In genomic region chr8:120020298-120020697, GRCm38 (mm10) we compare ENCODE assay signal across 26 mouse cellular contexts.
"Had no signal": no experiment of that assay in that cellular context is flagged by ENCODE, and none has a peak within 500 bp of the region (broad histone marks: within the 10 kb centered on the region; RNA-seq: fewer than 3 reads in every experiment).

No protein-coding gene starts in this region.

- DNase-seq: kidney, adult 8-10 months; kidney, postnatal 10 days; kidney, postnatal 36 days; layer of hippocampus, postnatal 36 days; liver, postnatal 0 days; lung, embryonic 14.5 days; right cerebral cortex, adult 18-20 months; right cerebral cortex, postnatal 25 days; spleen, adult 18-20 months; thymus, adult 18-20 months; thymus, postnatal 14 days; thymus, postnatal 4 days had no signal

- H3K4me2 ChIP-seq: kidney, embryonic 15.5 days; limb, embryonic 15.5 days; liver, embryonic 11.5 days; lung, embryonic 14.5 days; midbrain, embryonic 11.5 days; midbrain, embryonic 15.5 days; stomach, embryonic 15.5 days had no signal

- H3K9me3 ChIP-seq: kidney, embryonic 15.5 days; limb, embryonic 15.5 days; midbrain, embryonic 15.5 days; stomach, embryonic 15.5 days had no signal

- H3K4me1 ChIP-seq: megakaryocyte, embryonic 14.5 days; stomach, embryonic 15.5 days had no signal

- H3K27ac ChIP-seq: hindbrain, postnatal 0 days; kidney, embryonic 15.5 days; left cerebral cortex, adult 2 months; liver, embryonic 14.5 days; macrophage; midbrain, embryonic 15.5 days; stomach, embryonic 15.5 days had no signal

- H3K4me3 ChIP-seq: kidney, embryonic 15.5 days; left cerebral cortex, adult 2 months; limb, embryonic 15.5 days; megakaryocyte, embryonic 14.5 days; midbrain, embryonic 15.5 days; stomach, embryonic 15.5 days had no signal

- ATAC-seq: hindbrain, postnatal 0 days; inflammation-experienced regulatory T-cells, adult 6 months; intestine, embryonic 16.5 days; liver, postnatal 0 days; lung, postnatal 0 days; midbrain, embryonic 15.5 days had no signal

- H3K9ac ChIP-seq: kidney, embryonic 15.5 days; limb, embryonic 15.5 days; liver, embryonic 14.5 days; liver, postnatal 0 days; lung, embryonic 14.5 days; midbrain, embryonic 15.5 days; stomach, embryonic 15.5 days had no signal

- H3K36me3 ChIP-seq: kidney, embryonic 15.5 days; limb, embryonic 15.5 days; midbrain, embryonic 15.5 days had no signal

- H3K27me3 ChIP-seq: limb, embryonic 15.5 days; midbrain, embryonic 15.5 days; stomach, embryonic 15.5 days had no signal
